Mouse (Mus musculus): ENCODE data around the gene Ldhd. TPM values are rescaled to one million over a fixed set of nuclear protein-coding genes. Genes with fewer than 3 reads are reported as not detected.

Gene Ldhd
- polyA plus RNA-seq, 1 experiment from 2014 or later, result not detected

GRCm38 (mm10) chr8:111597310-111597709 lies 32.9 kb downstream of the Ldhd start:
- Histone ChIP-seq H3K4me1 (ENCODE audit: control insufficient read depth, insufficient read depth, low read length) (no peaks in the 10 kb centered on the region), H3K27ac (replicated peaks; ENCODE audit: low read depth, low read length) (no peak overlapping the region), H3K36me3 (replicated peaks; ENCODE audit: control insufficient read depth, insufficient read depth, low read depth, low read length) (no peaks in the 10 kb centered on the region), H3K9me3 (replicated peaks; ENCODE audit: control insufficient read depth, low read length) (no peaks in the 10 kb centered on the region), H3K27me3 (ENCODE audit: control insufficient read depth, insufficient read depth, low read length) (no peaks in the 10 kb centered on the region), H3K4me3 (ENCODE audit: low read depth, low read length) (no peak overlapping the region), H3K4me2 (ENCODE audit: low read depth, low read length) (no peak overlapping the region), H3K9ac (replicated peaks; ENCODE audit: low read length) (no peak overlapping the region)
- WGBS, result 70% methylated on average over 1 of the region's 1 CpGs
- ATAC-seq (replicated peaks; ENCODE audit: insufficient number of reproducible peaks, low FRiP score, low TSS enrichment, low read depth) (no peak), DNase-seq (ENCODE audit: low spot score) (no peak)

DNA sequence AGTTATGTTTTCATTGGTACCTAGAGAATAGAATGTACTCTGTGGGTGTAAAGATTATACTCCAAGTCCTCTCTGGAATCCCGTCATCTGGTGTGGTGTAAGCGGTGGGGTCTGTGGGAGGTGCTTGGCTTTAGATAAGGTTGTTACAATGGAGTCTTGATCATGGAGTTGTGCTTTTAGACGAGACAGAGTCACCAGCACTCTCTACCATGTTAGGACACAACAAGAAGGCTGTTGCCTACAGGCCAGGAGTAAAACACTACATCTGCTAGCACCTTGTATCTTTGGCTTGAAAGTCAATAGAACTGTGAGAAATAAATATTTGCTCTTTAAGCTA lies 33.7 kb downstream of the Ldhd start:
- Histone ChIP-seq H3K27ac (replicated peaks; ENCODE audit: low read depth, low read length) (no peak overlapping the region), H3K4me3 (ENCODE audit: low read depth, low read length) (no peak overlapping the region), H3K4me2 (ENCODE audit: low read depth, low read length) (no peak overlapping the region), H3K4me1 (ENCODE audit: control insufficient read depth, insufficient read depth, low read length) (no peaks in the 10 kb centered on the region), H3K9ac (replicated peaks; ENCODE audit: low read length) (no peak overlapping the region), H3K9me3 (replicated peaks; ENCODE audit: control insufficient read depth, low read length) (no peaks in the 10 kb centered on the region), H3K36me3 (replicated peaks; ENCODE audit: control insufficient read depth, insufficient read depth, low read depth, low read length) (no peaks in the 10 kb centered on the region), H3K27me3 (ENCODE audit: control insufficient read depth, insufficient read depth, low read length) (no peaks in the 10 kb centered on the region)
- ATAC-seq (replicated peaks; ENCODE audit: insufficient number of reproducible peaks, low FRiP score, low TSS enrichment, low read depth) (no peak), DNase-seq (ENCODE audit: low spot score) (no peak)
- 68% methylated on average over 3 of the region's 3 CpGs for WGBS

DNA sequence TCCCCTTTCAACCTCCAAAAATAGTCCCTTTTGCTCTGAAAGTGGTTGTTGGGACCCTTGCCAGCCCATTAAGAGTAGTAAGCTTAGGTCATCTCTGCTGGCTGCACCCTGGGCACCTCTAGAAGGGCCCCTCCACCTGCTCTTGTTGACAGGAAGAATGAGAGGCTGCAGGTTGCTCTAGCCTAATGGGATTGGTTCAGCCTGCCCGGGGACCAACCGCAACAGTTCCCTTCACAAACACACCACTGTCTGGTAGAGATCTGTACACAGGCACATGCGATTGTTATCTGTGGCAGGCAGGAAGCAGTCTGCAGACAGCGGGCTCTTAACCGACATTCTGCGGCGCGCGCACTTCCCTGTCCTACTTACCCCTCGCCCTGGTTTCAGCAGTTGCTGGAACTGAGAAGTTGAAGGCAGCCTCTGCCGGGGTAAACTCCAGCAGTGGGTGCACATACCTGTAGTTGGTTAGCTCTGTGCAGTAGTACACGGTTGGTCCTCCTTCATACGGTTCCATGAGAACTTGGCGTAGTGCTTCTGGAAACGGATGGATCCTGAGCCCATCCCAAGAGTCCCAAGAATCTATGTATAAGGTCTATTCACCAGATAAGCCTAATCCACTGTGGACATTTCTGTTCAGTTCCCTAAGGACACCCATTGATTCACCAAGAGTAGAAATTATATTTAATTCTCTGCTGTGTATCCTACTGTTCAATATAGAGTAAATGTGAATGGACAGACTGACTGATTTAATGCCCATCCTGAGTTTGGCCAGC lies 34.3 kb downstream of the Ldhd start:
- Histone ChIP-seq H3K27ac (replicated peaks; ENCODE audit: low read depth, low read length) (no peak overlapping the region), H3K4me1 (ENCODE audit: control insufficient read depth, insufficient read depth, low read length) (no peaks in the 10 kb centered on the region), H3K36me3 (replicated peaks; ENCODE audit: control insufficient read depth, insufficient read depth, low read depth, low read length) (no peaks in the 10 kb centered on the region), H3K4me2 (ENCODE audit: low read depth, low read length) (no peak overlapping the region), H3K9me3 (replicated peaks; ENCODE audit: control insufficient read depth, low read length) (no peaks in the 10 kb centered on the region), H3K4me3 (ENCODE audit: low read depth, low read length) (no peak overlapping the region), H3K27me3 (ENCODE audit: control insufficient read depth, insufficient read depth, low read length) (no peaks in the 10 kb centered on the region), H3K9ac (replicated peaks; ENCODE audit: low read length) (no peak overlapping the region)
- ATAC-seq (replicated peaks; ENCODE audit: insufficient number of reproducible peaks, low FRiP score, low TSS enrichment, low read depth) (no peak), DNase-seq (ENCODE audit: low spot score) (no peak)
- 85% methylated on average over 15 of the region's 15 CpGs for WGBS

GRCm38 (mm10) chr8:111594951-111595350 lies 35.2 kb downstream of the Ldhd start:
- H3K27ac ChIP-seq (replicated peaks; ENCODE audit: low read depth, low read length), result no peak overlapping the region
- WGBS, result 89% methylated on average over 2 of the region's 2 CpGs
- no peak overlapping the region for H3K4me2 ChIP-seq (ENCODE audit: low read depth, low read length)
- H3K27me3 ChIP-seq (ENCODE audit: control insufficient read depth, insufficient read depth, low read length), result no peaks in the 10 kb centered on the region
- ATAC-seq (replicated peaks; ENCODE audit: insufficient number of reproducible peaks, low FRiP score, low TSS enrichment, low read depth) (no peak), DNase-seq (ENCODE audit: low spot score) (no peak)
- no peak overlapping the region for H3K9ac ChIP-seq (replicated peaks; ENCODE audit: low read length)
- no peaks in the 10 kb centered on the region for H3K36me3 ChIP-seq (replicated peaks; ENCODE audit: control insufficient read depth, insufficient read depth, low read depth, low read length)
- no peaks in the 10 kb centered on the region for H3K9me3 ChIP-seq (replicated peaks; ENCODE audit: control insufficient read depth, low read length)
- no peaks in the 10 kb centered on the region for H3K4me1 ChIP-seq (ENCODE audit: control insufficient read depth, insufficient read depth, low read length)
- H3K4me3 ChIP-seq (ENCODE audit: low read depth, low read length), result no peak overlapping the region

- Histone ChIP-seq H3K9ac (replicated peaks; ENCODE audit: low read length) (no peak overlapping the region), H3K27ac (replicated peaks; ENCODE audit: low read depth, low read length) (no peak overlapping the region), H3K27me3 (ENCODE audit: control insufficient read depth, insufficient read depth, low read length) (no peaks in the 10 kb centered on the region), H3K9me3 (replicated peaks; ENCODE audit: control insufficient read depth, low read length) (no peaks in the 10 kb centered on the region), H3K4me3 (ENCODE audit: low read depth, low read length) (no peak overlapping the region), H3K4me2 (ENCODE audit: low read depth, low read length) (no peak overlapping the region), H3K4me1 (ENCODE audit: control insufficient read depth, insufficient read depth, low read length) (no peaks in the 10 kb centered on the region), H3K36me3 (replicated peaks; ENCODE audit: control insufficient read depth, insufficient read depth, low read depth, low read length) (no peaks in the 10 kb centered on the region)
- ATAC-seq (replicated peaks; ENCODE audit: insufficient number of reproducible peaks, low FRiP score, low TSS enrichment, low read depth), result no peak
- WGBS, result 86% methylated on average over 3 of the region's 3 CpGs
- no peak for DNase-seq (ENCODE audit: low spot score)
Observed at GRCm38 (mm10) chr8:111594044-111594840, 35.9 kb downstream of the Ldhd start.

DNA sequence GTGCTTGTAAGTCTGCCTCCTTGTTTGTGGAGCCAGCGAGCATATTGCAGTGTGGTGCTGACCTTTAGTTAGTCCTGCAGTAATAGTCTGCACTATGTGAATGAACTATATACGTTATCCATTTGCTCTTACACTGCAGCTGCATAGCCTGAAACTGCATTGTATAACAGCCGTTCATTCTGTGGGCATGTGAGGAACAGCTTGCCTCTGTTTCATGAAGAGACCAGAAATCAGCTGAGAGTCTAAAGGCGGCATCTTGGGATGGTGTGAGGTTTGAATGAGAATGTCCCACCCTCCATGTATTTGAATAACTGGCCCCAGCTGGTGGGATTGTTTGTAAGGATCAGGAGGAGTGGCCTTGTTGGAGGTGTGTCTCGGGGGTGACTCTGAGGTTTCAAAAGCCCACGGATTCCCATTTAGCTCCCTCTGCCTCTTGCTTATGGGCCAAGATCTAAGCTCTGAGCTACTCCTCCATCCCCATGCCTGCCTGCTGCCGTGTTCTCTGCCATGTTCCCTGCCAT lies 37.7 kb downstream of the Ldhd start:
- Histone ChIP-seq H3K4me1 (ENCODE audit: control insufficient read depth, insufficient read depth, low read length) (no peaks in the 10 kb centered on the region), H3K9me3 (replicated peaks; ENCODE audit: control insufficient read depth, low read length) (no peaks in the 10 kb centered on the region), H3K4me3 (ENCODE audit: low read depth, low read length) (no peak overlapping the region), H3K27ac (replicated peaks; ENCODE audit: low read depth, low read length) (no peak overlapping the region), H3K9ac (replicated peaks; ENCODE audit: low read length) (no peak overlapping the region), H3K27me3 (ENCODE audit: control insufficient read depth, insufficient read depth, low read length) (no peaks in the 10 kb centered on the region), H3K36me3 (replicated peaks; ENCODE audit: control insufficient read depth, insufficient read depth, low read depth, low read length) (no peaks in the 10 kb centered on the region), H3K4me2 (ENCODE audit: low read depth, low read length) (no peak overlapping the region)
- no peak for ATAC-seq (replicated peaks; ENCODE audit: insufficient number of reproducible peaks, low FRiP score, low TSS enrichment, low read depth)
- no peak for DNase-seq (ENCODE audit: low spot score)
- WGBS, result 82% methylated on average over 7 of the region's 7 CpGs

- Histone ChIP-seq H3K4me1 (ENCODE audit: control insufficient read depth, insufficient read depth, low read length) (no peaks in the 10 kb centered on the region), H3K9ac (replicated peaks; ENCODE audit: low read length) (no peak overlapping the region), H3K36me3 (replicated peaks; ENCODE audit: control insufficient read depth, insufficient read depth, low read depth, low read length) (no peaks in the 10 kb centered on the region), H3K9me3 (replicated peaks; ENCODE audit: control insufficient read depth, low read length) (no peaks in the 10 kb centered on the region), H3K27me3 (ENCODE audit: control insufficient read depth, insufficient read depth, low read length) (no peaks in the 10 kb centered on the region), H3K27ac (replicated peaks; ENCODE audit: low read depth, low read length) (no peak overlapping the region), H3K4me3 (ENCODE audit: low read depth, low read length) (no peak overlapping the region), H3K4me2 (ENCODE audit: low read depth, low read length) (no peak overlapping the region)
- no peak for DNase-seq (ENCODE audit: low spot score)
- no peak for ATAC-seq (replicated peaks; ENCODE audit: insufficient number of reproducible peaks, low FRiP score, low TSS enrichment, low read depth)
Observed at GRCm38 (mm10) chr8:111591176-111591575, 39.0 kb downstream of the Ldhd start.

DNA sequence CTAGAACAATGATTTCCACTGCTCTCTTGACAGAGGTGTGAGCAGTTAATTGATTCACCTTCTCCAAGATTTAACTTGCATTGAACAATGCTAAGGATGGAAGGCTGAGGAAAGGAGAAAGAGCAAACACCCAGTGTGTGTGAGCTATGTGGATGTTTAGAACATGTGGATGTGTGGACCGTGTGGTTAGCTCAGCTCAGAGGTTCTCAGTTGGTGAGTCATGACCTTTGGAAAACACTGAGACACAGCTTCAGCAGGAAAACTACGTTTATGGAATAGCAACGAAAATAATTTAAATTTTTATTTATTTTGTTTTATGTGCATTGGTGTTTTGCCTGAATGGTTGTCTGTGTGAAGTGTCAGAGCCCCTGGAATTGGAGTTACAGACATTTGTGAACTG lies 40.0 kb downstream of the Ldhd start:
- Histone ChIP-seq H3K4me1 (ENCODE audit: control insufficient read depth, insufficient read depth, low read length) (no peaks in the 10 kb centered on the region), H3K9me3 (replicated peaks; ENCODE audit: control insufficient read depth, low read length) (no peaks in the 10 kb centered on the region), H3K4me2 (ENCODE audit: low read depth, low read length) (no peak overlapping the region), H3K27ac (replicated peaks; ENCODE audit: low read depth, low read length) (no peak overlapping the region), H3K9ac (replicated peaks; ENCODE audit: low read length) (no peak overlapping the region), H3K36me3 (replicated peaks; ENCODE audit: control insufficient read depth, insufficient read depth, low read depth, low read length) (no peaks in the 10 kb centered on the region), H3K27me3 (ENCODE audit: control insufficient read depth, insufficient read depth, low read length) (no peaks in the 10 kb centered on the region), H3K4me3 (ENCODE audit: low read depth, low read length) (no peak overlapping the region)
- DNase-seq (ENCODE audit: low spot score) (no peak), ATAC-seq (replicated peaks; ENCODE audit: insufficient number of reproducible peaks, low FRiP score, low TSS enrichment, low read depth) (no peak)
- WGBS, result 90% methylated on average over 3 of the region's 3 CpGs
